Mouse (Mus musculus): ENCODE measurements around the gene Tal1.

Tal1 gene

GRCm38 (mm10) chr4:115119642-115120041 is 63.4 kb downstream of the Tal1 start:
- DNase-seq: no peak

- DNase-seq: no peak
These were observed 64.9 kb downstream of the Tal1 start for GRCm38 (mm10) chr4:115121162-115121561.
